Mouse (Mus musculus) liver, embryonic 14.5 days (tissue): ENCODE measurements around the gene Rex2. TPM values are rescaled to one million over a fixed set of nuclear protein-coding genes. Genes with fewer than 3 reads are reported as not detected.
A peak's percentile ranks its signal among the peaks of the same experiment; 100 is the strongest.
"Not testable (repeated sequence)": the region's sequence is repeated elsewhere in the genome, so short reads cannot be mapped to it uniquely, and the experiment has no call there.

ENCODE experiments used
- ATAC-seq: fragments of 200-750 bp; cut with Nextera tagmentation; 2 replicates; pipeline ENCODE4 v1.8.0; 2017; ENCODE audit warnings: moderate number of reproducible peaks, mild to moderate bottlenecking, moderate library complexity; ENCODE audit not compliant: insufficient read depth
- DNase-seq, 3 experiments: peaks; one replicate each; pipeline ENCODE4 v3.0.0-alpha.2; 2012 to 2013; ENCODE audit warnings: low read depth in 3 of 3, low spot score in 3 of 3
- H3K27ac ChIP-seq: fragments of 300-500 bp; sonication (generic); 2 replicates; pipeline ENCODE4 v1.5.1; 2014; ENCODE audit warnings: moderate library complexity, mild to moderate bottlenecking, control low read depth, inconsistent platforms
- H3K27me3 ChIP-seq: fragments of 300-500 bp; sonication (generic); 2 replicates; pipeline ENCODE4 v1.6.1; 2014; ENCODE audit warnings: mild to moderate bottlenecking, low read length, moderate library complexity; ENCODE audit not compliant: control insufficient read depth, insufficient read depth
- H3K36me3 ChIP-seq: fragments of 300-500 bp; sonication (generic); replicated peaks from 2 replicates; pipeline ENCODE4 v1.6.1; 2014; ENCODE audit warnings: low read depth; ENCODE audit not compliant: control insufficient read depth, insufficient read depth
- H3K4me1 ChIP-seq, 2 experiments: fragments of 200-500 bp in 1 of 2; fragments of 300-500 bp in 1 of 2; sonication (generic) in 1 of 2; replicated peaks; 2 replicates each; pipeline ENCODE4 v1.6.1; 2012 to 2014; ENCODE audit warnings: antibody characterized with exemption in 1 of 2, inconsistent platforms in 1 of 2, low read length in 1 of 2; ENCODE audit not compliant: control insufficient read depth in 2 of 2, insufficient read depth in 2 of 2
- H3K4me2 ChIP-seq: fragments of 300-500 bp; sonication (generic); 2 replicates; pipeline ENCODE4 v1.6.1; 2014; ENCODE audit warnings: low read depth, mild to moderate bottlenecking, control low read depth, moderate library complexity
- H3K4me3 ChIP-seq, 2 experiments: fragments of 200-500 bp in 1 of 2; fragments of 300-500 bp in 1 of 2; sonication (generic) in 1 of 2; 2 replicates each; pipeline ENCODE4 v1.5.1; 2012 to 2014; ENCODE audit warnings: low read depth in 2 of 2, low read length in 2 of 2, mild to moderate bottlenecking in 2 of 2, control low read depth in 1 of 2, inconsistent platforms in 1 of 2, moderate library complexity in 1 of 2; ENCODE audit not compliant: insufficient read depth in 1 of 2
- H3K9ac ChIP-seq: fragments of 300-500 bp; sonication (generic); replicated peaks from 2 replicates; pipeline ENCODE4 v1.6.1; 2014; ENCODE audit warnings: mild to moderate bottlenecking, control low read depth, moderate library complexity
- H3K9me3 ChIP-seq: fragments of 300-500 bp; sonication (generic); 2 replicates; pipeline ENCODE4 v1.6.1; 2016; ENCODE audit warnings: low read length, mixed read lengths; ENCODE audit not compliant: control insufficient read depth
- WGBS: fragments of 180-500 bp; shearing (Covaris S2); extraction: QIAGEN DNeasy Blood & Tissue Kit; methylation state at CpG from one replicate; pipeline ENCODE4 v1.1.7; 2014; ENCODE audit not compliant: insufficient replicate concordance; 5-methylcytosine and 5-hydroxymethylcytosine counted together
- polyA plus RNA-seq, 2 experiments: library from polyadenylated mRNA; depleted of rRNA in 1 of 2; stranded (reverse) in 1 of 2; unstranded in 1 of 2; fragments of >200 nt; fragmentation: Nextera tagmentation in 1 of 2; extraction: Ambion mirVana in 1 of 2; gene quantifications; 2 replicates each; pipeline versions ENCODE4 v1.2.1 to v1.2.3; 2012 to 2014

Gene Rex2
- polyA plus RNA-seq, 2 experiments, result not detected

GRCm38 (mm10) chr4:147095641-147096040 is 74.0 kb downstream of the Rex2 start:
- H3K4me3 ChIP-seq, ATAC-seq: not testable (repeated sequence)

GRCm38 (mm10) chr4:147101666-147102626 is 80.3 kb downstream of the Rex2 start:
- H3K27ac ChIP-seq, DNase-seq, H3K9me3 ChIP-seq, H3K27me3 ChIP-seq, H3K4me1 ChIP-seq, H3K36me3 ChIP-seq, H3K9ac ChIP-seq: not testable (repeated sequence)
- Histone ChIP-seq H3K4me3 (peak overlapping the region in 1 of 2 experiments; percentile 18; a peak in 2 of 4 replicates), H3K4me2 (peak overlapping the region; percentile 37)
- under 1% methylated on average over 66 of the region's 109 CpGs for WGBS
- 0 out of 2 replicates have a peak, but pooled peaks have one; percentile 23 for ATAC-seq

More at GRCm38 (mm10) chr4:147095641-147096040, 74.0 kb downstream of the Rex2 start:
- H3K4me1 ChIP-seq, H3K36me3 ChIP-seq, DNase-seq, H3K9ac ChIP-seq, H3K27me3 ChIP-seq, H3K9me3 ChIP-seq, H3K4me2 ChIP-seq, H3K27ac ChIP-seq: not testable (repeated sequence)
- 43% methylated on average over 2 of the region's 2 CpGs for WGBS

- H3K9ac ChIP-seq, H3K4me2 ChIP-seq, H3K4me1 ChIP-seq, H3K4me3 ChIP-seq, ATAC-seq, H3K27ac ChIP-seq, H3K9me3 ChIP-seq, H3K36me3 ChIP-seq, H3K27me3 ChIP-seq, DNase-seq: not testable (repeated sequence)
- 37% methylated on average over 4 of the region's 4 CpGs for WGBS
Observed at GRCm38 (mm10) chr4:147103814-147104213, 82.2 kb downstream of the Rex2 start.

Other genes starting within 250 kb of the Rex2 start
- not detected in 2 replicates for gene Gm21411, start 112.3 kb upstream of the Rex2 start, polyA plus RNA-seq (2012; rRNA removed)
- gene Gm21411, start 112.3 kb upstream of the Rex2 start, polyA plus RNA-seq (2014; fragmentation: Nextera tagmentation; extraction: Ambion mirVana), result not detected in 2 replicates
- gene Zfp989, start 49.9 kb upstream of the Rex2 start, polyA plus RNA-seq (2012; rRNA removed), result 0.02 TPM in 1 of 2 replicates, not detected in the other
- 0.05 TPM in 1 of 2 replicates, not detected in the other for gene Zfp989, start 49.9 kb upstream of the Rex2 start, polyA plus RNA-seq (2014; fragmentation: Nextera tagmentation; extraction: Ambion mirVana)
- 0.94 and 2.6 TPM in 2 replicates for gene Zfp991, start 110.2 kb downstream of the Rex2 start, polyA plus RNA-seq (2012; rRNA removed)
- 5.5 and 8.1 TPM in 2 replicates for gene Zfp991, start 110.2 kb downstream of the Rex2 start, polyA plus RNA-seq (2014; fragmentation: Nextera tagmentation; extraction: Ambion mirVana)